Mouse (Mus musculus): Measurements from ENCODE around the gene Olfr194. TPM values are rescaled to one million over a fixed set of nuclear protein-coding genes. Genes with fewer than 3 reads are reported as not detected.

Gene Olfr194
- 0.11 TPM for polyA plus RNA-seq (2014; fragmentation: Illumina TruSeq; extraction: RNeasy Lipid Tissue Mini Kit (QIAGEN cat#74804); ENCODE audit: low read depth, low replicate concordance)

GRCm38 (mm10) chr16:59120969-59121368, at the start of gene Olfr194:
Gene Olfr194 (minus strand): TSS chr16:59121069.

GRCm38 (mm10) chr16:59170354-59170753, 49.5 kb upstream of the Olfr194 start, which contains the start of gene Olfr196:
Gene Olfr196 (minus strand): TSS chr16:59170454.

DNA sequence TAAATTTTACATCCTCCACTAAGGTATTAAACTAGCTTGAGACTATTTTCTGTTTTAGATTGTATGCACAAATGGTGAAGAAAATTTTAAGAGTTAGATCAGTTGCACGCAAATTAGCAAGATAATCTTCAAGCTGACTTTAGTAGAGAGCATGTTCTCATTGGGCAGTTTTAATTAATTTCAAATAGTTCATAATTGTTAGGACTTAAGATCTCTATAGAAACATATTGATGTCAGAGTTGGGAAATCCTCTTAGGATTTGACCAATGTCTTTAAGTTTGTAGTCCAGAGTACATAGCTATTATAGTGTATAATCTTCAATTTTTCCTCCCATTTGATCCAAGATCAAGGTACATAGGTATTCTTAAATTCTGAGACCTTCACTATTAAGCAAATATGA, 25.9 kb upstream of the Olfr194 start, which contains the start of gene Olfr195:
Gene Olfr195 (plus strand): TSS at position 301 of the 400 bp plus-strand sequence.

DNA sequence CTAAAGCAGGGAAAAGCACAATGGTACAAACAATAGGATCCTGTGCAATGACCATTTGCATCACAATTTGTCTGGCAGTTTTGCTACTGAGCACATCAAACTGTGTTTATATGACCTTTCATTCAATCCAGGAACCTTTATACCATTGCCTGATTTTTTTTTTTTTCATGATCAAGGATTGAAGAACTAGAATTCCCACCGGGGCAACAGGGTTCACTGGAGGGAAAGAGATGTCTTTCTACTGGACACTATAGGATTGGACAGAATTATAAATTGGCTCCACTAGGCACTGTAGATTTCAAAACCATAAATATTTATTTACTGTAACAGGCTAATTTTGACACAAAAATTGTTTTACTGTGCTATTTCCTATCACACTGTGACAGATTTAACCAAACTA, 9.1 kb downstream of the Olfr194 start, which contains the start of gene Olfr193:
Gene Olfr193 (minus strand): TSS at position 101 of the 400 bp plus-strand sequence.

GRCm38 (mm10) chr16:59089722-59090121, 31.1 kb downstream of the Olfr194 start, which contains the start of gene Olfr191:
Gene Olfr191 (minus strand): TSS chr16:59089822.

GRCm38 (mm10) chr16:59077905-59078304, 43.0 kb downstream of the Olfr194 start, which contains the start of gene Olfr190:
Gene Olfr190 (minus strand): TSS chr16:59078005.

Other genes starting within 250 kb of the Olfr194 start
- gene Olfr177, start 246.3 kb downstream of the Olfr194 start, polyA plus RNA-seq (2014; fragmentation: Illumina TruSeq; extraction: RNeasy Lipid Tissue Mini Kit (QIAGEN cat#74804); ENCODE audit: low read depth, low replicate concordance): not detected
- not detected for gene Olfr178, start 229.0 kb downstream of the Olfr194 start, polyA plus RNA-seq (2014; fragmentation: Illumina TruSeq; extraction: RNeasy Lipid Tissue Mini Kit (QIAGEN cat#74804); ENCODE audit: low read depth, low replicate concordance)
- 1.5 TPM for gene Olfr181, start 192.3 kb downstream of the Olfr194 start, polyA plus RNA-seq (2014; fragmentation: Illumina TruSeq; extraction: RNeasy Lipid Tissue Mini Kit (QIAGEN cat#74804); ENCODE audit: low read depth, low replicate concordance)
- gene Olfr180, start 191.7 kb downstream of the Olfr194 start, polyA plus RNA-seq (2014; fragmentation: Illumina TruSeq; extraction: RNeasy Lipid Tissue Mini Kit (QIAGEN cat#74804); ENCODE audit: low read depth, low replicate concordance): 0.92 TPM
- gene Olfr183, start 125.7 kb downstream of the Olfr194 start, polyA plus RNA-seq (2014; fragmentation: Illumina TruSeq; extraction: RNeasy Lipid Tissue Mini Kit (QIAGEN cat#74804); ENCODE audit: low read depth, low replicate concordance): 1.1 TPM
- not detected for gene Olfr186, start 90.8 kb downstream of the Olfr194 start, polyA plus RNA-seq (2014; fragmentation: Illumina TruSeq; extraction: RNeasy Lipid Tissue Mini Kit (QIAGEN cat#74804); ENCODE audit: low read depth, low replicate concordance)
- not detected for gene Olfr187, start 81.3 kb downstream of the Olfr194 start, polyA plus RNA-seq (2014; fragmentation: Illumina TruSeq; extraction: RNeasy Lipid Tissue Mini Kit (QIAGEN cat#74804); ENCODE audit: low read depth, low replicate concordance)
- gene Olfr190, start 43.1 kb downstream of the Olfr194 start, polyA plus RNA-seq (2014; fragmentation: Illumina TruSeq; extraction: RNeasy Lipid Tissue Mini Kit (QIAGEN cat#74804); ENCODE audit: low read depth, low replicate concordance): not detected
- not detected for gene Olfr191, start 31.2 kb downstream of the Olfr194 start, polyA plus RNA-seq (2014; fragmentation: Illumina TruSeq; extraction: RNeasy Lipid Tissue Mini Kit (QIAGEN cat#74804); ENCODE audit: low read depth, low replicate concordance)
- gene Olfr193, start 9.2 kb downstream of the Olfr194 start, polyA plus RNA-seq (2014; fragmentation: Illumina TruSeq; extraction: RNeasy Lipid Tissue Mini Kit (QIAGEN cat#74804); ENCODE audit: low read depth, low replicate concordance): not detected
- not detected for gene Olfr195, start 26.0 kb upstream of the Olfr194 start, polyA plus RNA-seq (2014; fragmentation: Illumina TruSeq; extraction: RNeasy Lipid Tissue Mini Kit (QIAGEN cat#74804); ENCODE audit: low read depth, low replicate concordance)
- 0.11 TPM for gene Olfr196, start 49.4 kb upstream of the Olfr194 start, polyA plus RNA-seq (2014; fragmentation: Illumina TruSeq; extraction: RNeasy Lipid Tissue Mini Kit (QIAGEN cat#74804); ENCODE audit: low read depth, low replicate concordance)
- gene Olfr198, start 82.5 kb upstream of the Olfr194 start, polyA plus RNA-seq (2014; fragmentation: Illumina TruSeq; extraction: RNeasy Lipid Tissue Mini Kit (QIAGEN cat#74804); ENCODE audit: low read depth, low replicate concordance): not detected
- gene Olfr199, start 98.7 kb upstream of the Olfr194 start, polyA plus RNA-seq (2014; fragmentation: Illumina TruSeq; extraction: RNeasy Lipid Tissue Mini Kit (QIAGEN cat#74804); ENCODE audit: low read depth, low replicate concordance): 2.1 TPM
- gene Olfr201, start 151.6 kb upstream of the Olfr194 start, polyA plus RNA-seq (2014; fragmentation: Illumina TruSeq; extraction: RNeasy Lipid Tissue Mini Kit (QIAGEN cat#74804); ENCODE audit: low read depth, low replicate concordance): not detected
- not detected for gene Olfr202, start 165.7 kb upstream of the Olfr194 start, polyA plus RNA-seq (2014; fragmentation: Illumina TruSeq; extraction: RNeasy Lipid Tissue Mini Kit (QIAGEN cat#74804); ENCODE audit: low read depth, low replicate concordance)
- gene Olfr203, start 177.8 kb upstream of the Olfr194 start, polyA plus RNA-seq (2014; fragmentation: Illumina TruSeq; extraction: RNeasy Lipid Tissue Mini Kit (QIAGEN cat#74804); ENCODE audit: low read depth, low replicate concordance): not detected
- not detected for gene Olfr204, start 197.2 kb upstream of the Olfr194 start, polyA plus RNA-seq (2014; fragmentation: Illumina TruSeq; extraction: RNeasy Lipid Tissue Mini Kit (QIAGEN cat#74804); ENCODE audit: low read depth, low replicate concordance)
- not detected for gene Olfr205, start 210.1 kb upstream of the Olfr194 start, polyA plus RNA-seq (2014; fragmentation: Illumina TruSeq; extraction: RNeasy Lipid Tissue Mini Kit (QIAGEN cat#74804); ENCODE audit: low read depth, low replicate concordance)
- gene Olfr206, start 228.2 kb upstream of the Olfr194 start, polyA plus RNA-seq (2014; fragmentation: Illumina TruSeq; extraction: RNeasy Lipid Tissue Mini Kit (QIAGEN cat#74804); ENCODE audit: low read depth, low replicate concordance): 0.20 TPM
- gene Olfr209, start 242.9 kb upstream of the Olfr194 start, polyA plus RNA-seq (2014; fragmentation: Illumina TruSeq; extraction: RNeasy Lipid Tissue Mini Kit (QIAGEN cat#74804); ENCODE audit: low read depth, low replicate concordance): not detected